ENCODE assay signal across 11 mouse cellular contexts in genomic region chr2:18381662-18382061, GRCm38 (mm10). TPM values are rescaled to one million over a fixed set of nuclear protein-coding genes. Genes with fewer than 3 reads are reported as not detected.
DNase-seq lines count a peak whose midpoint lies in the region; ATAC-seq and TF ChIP-seq lines count a peak whose summit lies in the region.
"Had no signal": no experiment of that assay in that cellular context is flagged by ENCODE, and none has a peak within 500 bp of the region (broad histone marks: within the 10 kb centered on the region; RNA-seq: fewer than 3 reads in every experiment).

No protein-coding gene starts in this region.

- H3K36me3 ChIP-seq in hindbrain, postnatal 0 days (ENCODE audit: insufficient read depth, low read length): no peaks in the 10 kb centered on the region
- no peaks in the 10 kb centered on the region for H3K36me3 ChIP-seq in hindbrain, embryonic 12.5 days
- H3K36me3 ChIP-seq in liver, postnatal 0 days (replicated peaks; ENCODE audit: insufficient read depth, low read length): no peaks in the 10 kb centered on the region
- H3K36me3 ChIP-seq: embryonic facial prominence, embryonic 12.5 days had no signal

- ATAC-seq in hindbrain, postnatal 0 days: no peak
- ATAC-seq in hindbrain, embryonic 12.5 days (ENCODE audit: low FRiP score): no peak
- peak; percentile 40 for ATAC-seq in granulocyte monocyte progenitor cell, adult 5-6 weeks (replicated peaks; ENCODE audit: poor library complexity, severe bottlenecking)
- ATAC-seq in liver, postnatal 0 days: no peak

- no peaks in the 10 kb centered on the region for H3K4me1 ChIP-seq in hindbrain, postnatal 0 days (ENCODE audit: insufficient read depth, low read length)
- H3K4me1 ChIP-seq in hindbrain, embryonic 12.5 days: no peaks in the 10 kb centered on the region
- H3K4me1 ChIP-seq in liver, postnatal 0 days (ENCODE audit: insufficient read depth): no peaks in the 10 kb centered on the region
- H3K4me1 ChIP-seq: embryonic facial prominence, embryonic 12.5 days had no signal

- no peaks in the 10 kb centered on the region for H3K27me3 ChIP-seq in hindbrain, postnatal 0 days (ENCODE audit: insufficient read depth, low read length)
- H3K27me3 ChIP-seq in hindbrain, embryonic 12.5 days: no peaks in the 10 kb centered on the region
- no peaks in the 10 kb centered on the region for H3K27me3 ChIP-seq in liver, postnatal 0 days (ENCODE audit: insufficient read depth, low read length)
- H3K27me3 ChIP-seq: embryonic facial prominence, embryonic 12.5 days had no signal

- H3K9me3 ChIP-seq in hindbrain, postnatal 0 days (ENCODE audit: low read length): no peaks in the 10 kb centered on the region
- H3K9me3 ChIP-seq in hindbrain, embryonic 12.5 days (replicated peaks): no peaks in the 10 kb centered on the region
- no peaks in the 10 kb centered on the region for H3K9me3 ChIP-seq in liver, postnatal 0 days (ENCODE audit: low read length)
- H3K9me3 ChIP-seq: embryonic facial prominence, embryonic 12.5 days had no signal

- no peak overlapping the region for H3K9ac ChIP-seq in hindbrain, postnatal 0 days (replicated peaks; ENCODE audit: low read length)
- H3K9ac ChIP-seq in hindbrain, embryonic 12.5 days: no peak overlapping the region
- no peak overlapping the region for H3K9ac ChIP-seq in liver, postnatal 0 days (replicated peaks)
- H3K9ac ChIP-seq: embryonic facial prominence, embryonic 12.5 days had no signal

- no peak overlapping the region for H3K27ac ChIP-seq in hindbrain, postnatal 0 days
- H3K27ac ChIP-seq in hindbrain, embryonic 12.5 days: no peak overlapping the region
- H3K27ac ChIP-seq in liver, postnatal 0 days (ENCODE audit: low read depth): no peak overlapping the region
- H3K27ac ChIP-seq: embryonic facial prominence, embryonic 12.5 days had no signal

- peak; percentile 12 for DNase-seq in hindbrain, postnatal 0 days (ENCODE audit: low spot score)
- peak; percentile 40 for DNase-seq in 3T3-L1 (ENCODE audit: low read depth, low spot score)
- DNase-seq in CD4-positive helper T cell, adult 2 months (ENCODE audit: low read depth, low spot score): peak; percentile 19
- DNase-seq in liver, postnatal 0 days: no peak
- no peak for DNase-seq in spleen, postnatal 10 days (ENCODE audit: low spot score in 2 of 2)
- DNase-seq in spleen, postnatal 14 days (ENCODE audit: low spot score in 2 of 2): no peak
- DNase-seq: cerebellum, adult 9-11 months; kidney, postnatal 36 days had no signal

- no peak overlapping the region for H3K4me3 ChIP-seq in hindbrain, postnatal 0 days (ENCODE audit: low read length)
- H3K4me3 ChIP-seq in hindbrain, embryonic 12.5 days: no peak overlapping the region
- no peak overlapping the region for H3K4me3 ChIP-seq in liver, postnatal 0 days (ENCODE audit: low read depth, low read length)
- H3K4me3 ChIP-seq: embryonic facial prominence, embryonic 12.5 days had no signal

- peak; percentile 40 for TF ChIP-seq CTCF in hindbrain, postnatal 0 days (IDR thresholded peaks at IDR 0.05; ENCODE audit: low read depth)
- TF ChIP-seq CTCF in liver, postnatal 0 days (IDR thresholded peaks at IDR 0.05; ENCODE audit: low read depth): no peak

- TF ChIP-seq EP300 in liver, postnatal 0 days (IDR thresholded peaks at IDR 0.05; ENCODE audit: low read depth): no peak

- no peak overlapping the region for H3K4me2 ChIP-seq in hindbrain, postnatal 0 days (ENCODE audit: low read depth, low read length)
- H3K4me2 ChIP-seq in hindbrain, embryonic 12.5 days (replicated peaks): no peak overlapping the region
- no peak overlapping the region for H3K4me2 ChIP-seq in liver, postnatal 0 days (ENCODE audit: low read depth, low read length)
- H3K4me2 ChIP-seq: embryonic facial prominence, embryonic 12.5 days had no signal

RNA-seq across cellular contexts. Expression of gene Dnajc1, which starts 11.0 kb away (rescaled TPM):
- total RNA-seq in hindbrain, postnatal 0 days (2014; rRNA removed): 8.7 and 13.0 TPM in 2 replicates
- 21.2 and 21.5 TPM in 2 replicates for polyA plus RNA-seq in hindbrain, postnatal 0 days (2015; fragmentation: Nextera tagmentation; extraction: Ambion mirVana)
- polyA plus RNA-seq in hindbrain, embryonic 12.5 days (2016; fragmentation: Nextera tagmentation; extraction: Ambion mirVana): 35.5 and 35.7 TPM in 2 replicates
- 28.7 and 29.0 TPM in 2 replicates for total RNA-seq in granulocyte monocyte progenitor cell, adult 5-6 weeks (2014; fragmentation: Nextera tagmentation)
- total RNA-seq in granulocyte monocyte progenitor cell, adult 5-6 weeks (2017): 31.9 and 57.2 TPM in 2 replicates
- 15.5 and 15.7 TPM in 2 replicates for polyA plus RNA-seq in liver, postnatal 0 days (2015; fragmentation: Nextera tagmentation; extraction: Ambion mirVana)

Comparison
In these comparisons a context has a peak if more than half of its experiments do, and no peak if none do; other contexts are left out.
1. DNase-seq: peak in hindbrain, postnatal 0 days (single experiment), 3T3-L1 (single experiment) and CD4-positive helper T cell, adult 2 months (single experiment); none in liver, postnatal 0 days (single experiment), spleen, postnatal 10 days (0 of 2) and spleen, postnatal 14 days (0 of 2).